Mouse (Mus musculus) kidney, postnatal 4 days (tissue): Measurements from ENCODE around the gene Gm21739.
"Not testable (repeated sequence)": the region's sequence is repeated elsewhere in the genome, so short reads cannot be mapped to it uniquely, and the experiment has no call there.

ENCODE experiments used
- DNase-seq, 2 experiments: peaks; one replicate each; pipeline ENCODE4 v3.0.0; 2021; ENCODE audit warnings: mixed read lengths in 2 of 2

Gene Gm21739

DNA sequence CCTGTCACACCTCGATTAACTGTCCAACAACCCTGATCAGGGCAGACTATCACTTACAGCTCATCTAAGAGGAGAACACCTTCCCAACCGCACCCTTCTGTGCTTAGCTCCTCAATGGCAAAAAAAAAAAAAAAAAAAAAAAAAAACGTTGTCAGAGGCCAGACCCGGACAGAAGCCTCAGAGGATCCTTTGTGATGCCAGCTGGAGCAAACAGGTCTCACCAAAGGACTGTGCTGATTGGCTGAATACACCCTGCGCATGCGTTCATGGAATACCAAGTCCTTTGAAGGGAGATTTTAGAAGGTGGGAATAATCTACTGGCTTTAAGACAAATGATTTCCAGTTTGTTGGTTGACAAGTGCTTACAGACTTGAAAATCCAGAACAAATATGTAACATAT, at the start of gene Gm21739:
Gene Gm21739 (minus strand): TSS at position 101 of the 400 bp plus-strand sequence.
- not testable (repeated sequence) for DNase-seq
